Mouse (Mus musculus): ENCODE data around the gene Scel.
A peak's percentile ranks its signal among the peaks of the same experiment; 100 is the strongest.
"Not testable (repeated sequence)": the region's sequence is repeated elsewhere in the genome, so short reads cannot be mapped to it uniquely, and the experiment has no call there.

The Scel gene

GRCm38 (mm10) chr14:103512802-103513472, at the start of gene Scel:
Gene Scel (plus strand): TSS chr14:103513342.
- DNase-seq: no peak

GRCm38 (mm10) chr14:103468691-103469463, 44.3 kb upstream of the Scel start:
- DNase-seq: no peak

GRCm38 (mm10) chr14:103469464-103470015, 43.6 kb upstream of the Scel start:
- DNase-seq: peak; percentile 65 to 81

- no peak for DNase-seq
Measured at GRCm38 (mm10) chr14:103471074-103471778, 41.9 kb upstream of the Scel start.

- peak; percentile 78 to 84 for DNase-seq
Measured at GRCm38 (mm10) chr14:103471806-103472553, 41.2 kb upstream of the Scel start.

- no peak for DNase-seq
Measured at GRCm38 (mm10) chr14:103472554-103472905, 40.6 kb upstream of the Scel start.

GRCm38 (mm10) chr14:103475312-103475711, 37.8 kb upstream of the Scel start:
- no peak for DNase-seq

GRCm38 (mm10) chr14:103476232-103476631, 36.9 kb upstream of the Scel start:
- not testable (repeated sequence) for DNase-seq

GRCm38 (mm10) chr14:103477281-103477680, 35.9 kb upstream of the Scel start:
- DNase-seq: no peak

- DNase-seq: no peak
Measured at GRCm38 (mm10) chr14:103477959-103478358, 35.2 kb upstream of the Scel start.

GRCm38 (mm10) chr14:103479446-103479845, 33.7 kb upstream of the Scel start:
- DNase-seq: no peak

GRCm38 (mm10) chr14:103481514-103481913, 31.6 kb upstream of the Scel start:
- DNase-seq: no peak

- DNase-seq: no peak
Measured at GRCm38 (mm10) chr14:103485671-103486070, 27.5 kb upstream of the Scel start.

- no peak for DNase-seq
Measured at GRCm38 (mm10) chr14:103486974-103487373, 26.2 kb upstream of the Scel start.

- DNase-seq: no peak
Measured at GRCm38 (mm10) chr14:103488659-103489058, 24.5 kb upstream of the Scel start.

- no peak for DNase-seq
Measured at GRCm38 (mm10) chr14:103498199-103498598, 14.9 kb upstream of the Scel start.

- DNase-seq: no peak
Measured at GRCm38 (mm10) chr14:103498613-103499012, 14.5 kb upstream of the Scel start.

- DNase-seq: no peak
Measured at GRCm38 (mm10) chr14:103499060-103499459, 14.1 kb upstream of the Scel start.

GRCm38 (mm10) chr14:103500309-103500708, 12.8 kb upstream of the Scel start:
- peak in 1 of 2 experiments; percentile 16 for DNase-seq

GRCm38 (mm10) chr14:103500941-103501340, 12.2 kb upstream of the Scel start:
- no peak for DNase-seq

- DNase-seq: no peak
Measured at GRCm38 (mm10) chr14:103504514-103504913, 8.6 kb upstream of the Scel start.

- no peak for DNase-seq
Measured at GRCm38 (mm10) chr14:103509544-103509943, 3.6 kb upstream of the Scel start.

GRCm38 (mm10) chr14:103513473-103513811, 300 bp downstream of the Scel start:
- no peak for DNase-seq

Data from cerebellum, postnatal 14 days (tissue).